Comparison of ENCODE assay signal across 8 mouse cellular contexts in genomic region chr10:61715996-61716864, GRCm38 (mm10). TPM values are rescaled to one million over a fixed set of nuclear protein-coding genes. Genes with fewer than 3 reads are reported as not detected.
DNase-seq lines count a peak whose midpoint lies in the region; ATAC-seq and TF ChIP-seq lines count a peak whose summit lies in the region.

No protein-coding gene starts in this region.

- H3K9me3 ChIP-seq in kidney, embryonic 14.5 days (ENCODE audit: control insufficient read depth, low read length) = no peaks in the 10 kb centered on the region
- no peaks in the 10 kb centered on the region for H3K9me3 ChIP-seq in embryonic facial prominence, embryonic 13.5 days
- no peaks in the 10 kb centered on the region for H3K9me3 ChIP-seq in intestine, postnatal 0 days (ENCODE audit: control insufficient read depth)
- no peaks in the 10 kb centered on the region for H3K9me3 ChIP-seq in midbrain, embryonic 16.5 days (replicated peaks; ENCODE audit: control insufficient read depth, low read length, poor library complexity, severe bottlenecking)

- H3K4me3 ChIP-seq in kidney, embryonic 14.5 days (ENCODE audit: low read length) = peak overlapping the region; percentile 64; the same call in 1 of the 2 replicates
- H3K4me3 ChIP-seq in embryonic facial prominence, embryonic 13.5 days = peak overlapping the region; percentile 54
- peak overlapping the region; percentile 68 for H3K4me3 ChIP-seq in intestine, postnatal 0 days (ENCODE audit: low read depth, low read length)
- peak overlapping the region; percentile 57 for H3K4me3 ChIP-seq in midbrain, embryonic 16.5 days (ENCODE audit: low read depth, low read length)

- H3K36me3 ChIP-seq in kidney, embryonic 14.5 days (ENCODE audit: control insufficient read depth, insufficient read depth, low read length) = no peaks in the 10 kb centered on the region
- no peaks in the 10 kb centered on the region for H3K36me3 ChIP-seq in embryonic facial prominence, embryonic 13.5 days
- no peaks in the 10 kb centered on the region for H3K36me3 ChIP-seq in intestine, postnatal 0 days (ENCODE audit: control insufficient read depth, insufficient read depth)
- no peaks in the 10 kb centered on the region for H3K36me3 ChIP-seq in midbrain, embryonic 16.5 days (ENCODE audit: control insufficient read depth, insufficient read depth, low read length)

- no peaks in the 10 kb centered on the region for H3K27me3 ChIP-seq in kidney, embryonic 14.5 days (ENCODE audit: control insufficient read depth, insufficient read depth, low read length)
- H3K27me3 ChIP-seq in embryonic facial prominence, embryonic 13.5 days = no peaks in the 10 kb centered on the region
- H3K27me3 ChIP-seq in intestine, postnatal 0 days (replicated peaks; ENCODE audit: control insufficient read depth, insufficient read depth, low read length) = no peaks in the 10 kb centered on the region
- H3K27me3 ChIP-seq in midbrain, embryonic 16.5 days (ENCODE audit: control insufficient read depth, insufficient read depth, low read depth, low read length) = no peaks in the 10 kb centered on the region; the same call in 1 of the 2 replicates

- peaks cover 4% of the 10 kb centered on the region; the same call in 1 of the 2 replicates for H3K4me1 ChIP-seq in kidney, embryonic 14.5 days (ENCODE audit: control insufficient read depth, insufficient read depth, low read length)
- peaks cover 11% of the 10 kb centered on the region for H3K4me1 ChIP-seq in embryonic facial prominence, embryonic 13.5 days
- H3K4me1 ChIP-seq in intestine, postnatal 0 days (replicated peaks; ENCODE audit: control insufficient read depth, insufficient read depth, low read length) = peaks cover 6% of the 10 kb centered on the region; the same call in 1 of the 2 replicates
- peaks cover 6% of the 10 kb centered on the region for H3K4me1 ChIP-seq in midbrain, embryonic 16.5 days (ENCODE audit: control insufficient read depth, insufficient read depth, low read length)

- peak overlapping the region; percentile 83 for H3K4me2 ChIP-seq in kidney, embryonic 14.5 days (replicated peaks; ENCODE audit: low read depth, low read length)
- peak overlapping the region; percentile 81 for H3K4me2 ChIP-seq in embryonic facial prominence, embryonic 13.5 days
- peak overlapping the region; percentile 88 for H3K4me2 ChIP-seq in intestine, postnatal 0 days (replicated peaks; ENCODE audit: low read depth)
- peak overlapping the region; percentile 94 for H3K4me2 ChIP-seq in midbrain, embryonic 16.5 days (ENCODE audit: low read length)

- 74% methylated on average over 7 of the region's 7 CpGs for WGBS in kidney, embryonic 14.5 days
- 75% methylated on average over 7 of the region's 7 CpGs for WGBS in embryonic facial prominence, embryonic 13.5 days
- WGBS in intestine, postnatal 0 days = 70% methylated on average over 7 of the region's 7 CpGs
- 75% methylated on average over 7 of the region's 7 CpGs for WGBS in midbrain, embryonic 16.5 days

- H3K9ac ChIP-seq in kidney, embryonic 14.5 days (ENCODE audit: low read depth, low read length) = peak overlapping the region; percentile 52; the same call in 1 of the 2 replicates
- H3K9ac ChIP-seq in embryonic facial prominence, embryonic 13.5 days = peak overlapping the region; percentile 69; the same call in 1 of the 2 replicates
- no peak overlapping the region for H3K9ac ChIP-seq in intestine, postnatal 0 days (ENCODE audit: low read depth, low read length)
- no peak overlapping the region for H3K9ac ChIP-seq in midbrain, embryonic 16.5 days (ENCODE audit: low read depth, low read length)

- intact Hi-C loops in left cerebral cortex, postnatal 4 days (cut with DNase I) = no loop called here

- TF ChIP-seq CTCF in intestine, postnatal 0 days (IDR thresholded peaks at IDR 0.05; ENCODE audit: low read depth) = no peak

- H3K27ac ChIP-seq in kidney, embryonic 14.5 days (ENCODE audit: low read depth, low read length) = no peak overlapping the region
- no peak overlapping the region for H3K27ac ChIP-seq in embryonic facial prominence, embryonic 13.5 days
- no peak overlapping the region for H3K27ac ChIP-seq in intestine, postnatal 0 days (ENCODE audit: low read depth, low read length)
- no peak overlapping the region for H3K27ac ChIP-seq in midbrain, embryonic 16.5 days (ENCODE audit: low read length)

- no peak for DNase-seq in kidney, adult 9 months
- no peak for DNase-seq in layer of hippocampus, postnatal 36 days
- DNase-seq in thymus, postnatal 25 days = no peak
- DNase-seq in left cerebral cortex, postnatal 4 days = no peak

- no peak; the same call in 1 of the 2 replicates for ATAC-seq in kidney, embryonic 14.5 days (ENCODE audit: low FRiP score, low TSS enrichment)
- no peak for ATAC-seq in embryonic facial prominence, embryonic 13.5 days (ENCODE audit: insufficient number of reproducible peaks, insufficient read depth, low FRiP score, low TSS enrichment, low read depth)
- no peak for ATAC-seq in intestine, postnatal 0 days
- ATAC-seq in midbrain, embryonic 16.5 days = 0 out of 2 replicates have a peak, but pooled peaks have one; percentile 21

RNA-seq across cellular contexts. Expression of gene Aifm2, which starts 1.2 kb away (rescaled TPM):
- polyA plus RNA-seq in kidney, embryonic 14.5 days (2014; fragmentation: Nextera tagmentation; extraction: Ambion mirVana) = 10.1 and 15.1 TPM in 2 replicates
- 9.4 and 11.0 TPM in 2 replicates for polyA plus RNA-seq in embryonic facial prominence, embryonic 13.5 days (2015; fragmentation: Nextera tagmentation; extraction: Ambion mirVana)
- 14.7 and 16.9 TPM in 2 replicates for polyA plus RNA-seq in intestine, postnatal 0 days (2015; fragmentation: Nextera tagmentation; extraction: Ambion mirVana)
- polyA plus RNA-seq in midbrain, embryonic 16.5 days (2015; fragmentation: Nextera tagmentation; extraction: Ambion mirVana) = 13.2 and 13.9 TPM in 2 replicates
- 1 to 10 TPM; 7.2 to 9.3 TPM for total RNA-seq in layer of hippocampus, postnatal 36 days (2021)
- total RNA-seq in left cerebral cortex, postnatal 4 days (2021) = 10 to 100 TPM in 1 of 2 experiments, 1 to 10 TPM in 1; 9.5 to 10.4 TPM

RNA-seq across cellular contexts. Expression of gene Tysnd1, which starts 20.9 kb away (rescaled TPM):
- polyA plus RNA-seq in kidney, embryonic 14.5 days (2014; fragmentation: Nextera tagmentation; extraction: Ambion mirVana) = 28.8 and 40.3 TPM in 2 replicates
- polyA plus RNA-seq in embryonic facial prominence, embryonic 13.5 days (2015; fragmentation: Nextera tagmentation; extraction: Ambion mirVana) = 26.8 and 33.3 TPM in 2 replicates
- polyA plus RNA-seq in intestine, postnatal 0 days (2015; fragmentation: Nextera tagmentation; extraction: Ambion mirVana) = 22.2 and 24.7 TPM in 2 replicates
- 21.4 and 21.9 TPM in 2 replicates for polyA plus RNA-seq in midbrain, embryonic 16.5 days (2015; fragmentation: Nextera tagmentation; extraction: Ambion mirVana)
- 10 to 100 TPM; 23.5 to 28.5 TPM for total RNA-seq in layer of hippocampus, postnatal 36 days (2021)
- 10 to 100 TPM; 32.0 to 36.6 TPM for total RNA-seq in left cerebral cortex, postnatal 4 days (2021)

RNA-seq across cellular contexts. Expression of gene Sar1a, which starts 36.1 kb away (rescaled TPM):
- polyA plus RNA-seq in kidney, embryonic 14.5 days (2014; fragmentation: Nextera tagmentation; extraction: Ambion mirVana) = 161 and 246 TPM in 2 replicates
- 272 and 274 TPM in 2 replicates for polyA plus RNA-seq in embryonic facial prominence, embryonic 13.5 days (2015; fragmentation: Nextera tagmentation; extraction: Ambion mirVana)
- 105 and 111 TPM in 2 replicates for polyA plus RNA-seq in intestine, postnatal 0 days (2015; fragmentation: Nextera tagmentation; extraction: Ambion mirVana)
- 197 and 202 TPM in 2 replicates for polyA plus RNA-seq in midbrain, embryonic 16.5 days (2015; fragmentation: Nextera tagmentation; extraction: Ambion mirVana)
- 100 to 1,000 TPM; 120 to 122 TPM for total RNA-seq in layer of hippocampus, postnatal 36 days (2021)
- total RNA-seq in left cerebral cortex, postnatal 4 days (2021) = 100 to 1,000 TPM; 135 to 139 TPM

Comparison
In these comparisons a context has a peak if more than half of its experiments do, and no peak if none do; other contexts are left out.
1. H3K9ac ChIP-seq: peak in kidney, embryonic 14.5 days (single experiment) and embryonic facial prominence, embryonic 13.5 days (single experiment); none in intestine, postnatal 0 days (single experiment) and midbrain, embryonic 16.5 days (single experiment).
2. Peak in every context shown above with its lines, with median percentiles within 50 percentile points of each other: H3K4me2 ChIP-seq and H3K4me3 ChIP-seq.